Mouse (Mus musculus): ENCODE data around the gene Art2b. TPM values are rescaled to one million over a fixed set of nuclear protein-coding genes. Genes with fewer than 3 reads are reported as not detected.
A peak's percentile ranks its signal among the peaks of the same experiment; 100 is the strongest.
"Not testable (repeated sequence)": the region's sequence is repeated elsewhere in the genome, so short reads cannot be mapped to it uniquely, and the experiment has no call there.

The Art2b gene
- not detected in 2 replicates for polyA plus RNA-seq (2015; fragmentation: Nextera tagmentation; extraction: Ambion mirVana)

DNA sequence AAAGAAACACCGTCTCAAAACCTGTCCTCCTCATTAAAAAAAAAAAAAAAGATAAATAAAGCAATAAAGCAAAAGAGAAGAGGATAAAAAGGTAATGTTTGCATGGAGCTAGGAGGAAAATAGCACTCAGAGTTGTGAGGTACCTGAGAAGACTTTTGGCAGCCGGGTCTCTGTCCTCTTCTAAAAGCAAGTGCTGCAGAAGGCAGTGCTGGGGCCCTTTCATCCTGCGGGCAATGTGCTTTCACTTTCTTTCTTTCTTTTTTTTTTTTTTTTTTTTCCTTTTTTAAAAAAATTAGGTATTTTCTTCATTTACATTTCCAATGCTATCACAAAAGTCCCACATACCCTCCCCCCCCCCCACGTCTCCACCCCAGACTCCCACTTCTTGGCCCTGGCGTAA is at the start of gene Art2b:
Gene Art2b (minus strand): TSS at position 193 of the 400 bp plus-strand sequence.
- H3K4me3 ChIP-seq, result no peak within 1 kb of the TSS

DNA sequence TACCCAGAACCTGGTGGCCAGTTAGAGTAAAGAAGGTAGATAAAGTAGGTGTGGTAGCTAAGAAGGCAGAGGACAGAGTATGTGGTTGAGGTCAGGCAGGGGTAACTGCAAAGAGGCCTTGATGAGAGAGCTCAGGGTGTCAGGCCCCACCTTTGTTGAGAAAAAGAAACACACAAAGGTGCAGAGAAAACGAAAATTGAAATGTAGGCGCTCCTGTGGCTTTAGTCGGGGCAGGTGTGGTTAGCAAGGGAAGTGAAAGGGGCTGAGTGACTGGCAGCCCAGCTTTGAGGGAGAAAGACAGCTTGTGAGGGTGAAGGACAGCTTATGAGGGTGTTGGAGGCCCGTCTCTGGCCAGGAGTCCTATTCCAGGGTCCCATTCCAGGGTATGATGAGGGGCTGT is 49.1 kb upstream of the Art2b start:
- Histone ChIP-seq H3K4me3 (no peak overlapping the region), H3K4me2 (replicated peaks) (no peak overlapping the region), H3K36me3 (no peaks in the 10 kb centered on the region), H3K9ac (replicated peaks) (no peak overlapping the region), H3K27ac (replicated peaks) (peak overlapping the region; percentile 83), H3K27me3 (no peaks in the 10 kb centered on the region), H3K4me1 (peaks cover 8% of the 10 kb centered on the region), H3K9me3 (no peaks in the 10 kb centered on the region)
- ATAC-seq (replicated peaks), result no peak
- 78% methylated on average over 4 of the region's 4 CpGs for WGBS

More for the DNA sequence above, at the start of gene Art2b:
- WGBS, result 91% methylated on average over 5 of the region's 5 CpGs
- Histone ChIP-seq H3K27me3 (no peaks in the 10 kb centered on the region), H3K9ac (replicated peaks) (no peak within 1 kb of the TSS), H3K27ac (replicated peaks) (no peak within 1 kb of the TSS), H3K36me3 (no peaks in the 10 kb centered on the region), H3K4me2 (replicated peaks) (no peak within 1 kb of the TSS), H3K9me3 (no peaks in the 10 kb centered on the region), H3K4me1 (no peaks in the 10 kb centered on the region)
- no peak for ATAC-seq (replicated peaks)

DNA sequence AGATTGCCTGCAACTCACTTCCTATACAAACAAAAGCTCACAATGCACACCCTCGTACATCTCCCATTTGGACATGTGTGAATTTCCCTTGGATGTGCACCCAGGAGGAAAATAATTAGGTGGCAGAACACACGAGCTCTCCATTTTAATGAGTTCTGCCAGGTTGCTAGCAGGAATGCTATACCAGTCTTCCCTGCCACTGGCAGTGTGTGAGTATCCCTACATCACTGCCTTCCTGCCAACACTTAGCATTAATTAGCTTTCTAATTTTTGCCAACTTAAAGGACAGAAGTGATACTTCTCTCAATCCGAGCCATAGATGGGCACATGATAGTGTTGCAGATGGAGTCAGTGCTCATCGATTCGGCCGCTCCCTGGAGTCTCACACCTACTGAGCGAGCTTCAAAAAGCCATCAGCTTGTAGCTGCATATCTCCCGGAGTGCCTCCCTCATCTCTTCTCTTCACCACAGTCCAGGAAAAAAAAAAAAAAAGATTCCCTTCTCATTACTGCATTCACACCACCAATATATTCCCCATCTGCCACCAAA is 48.3 kb upstream of the Art2b start:
- H3K9me3 ChIP-seq, result no peaks in the 10 kb centered on the region
- no peak overlapping the region for H3K9ac ChIP-seq (replicated peaks)
- H3K4me2 ChIP-seq (replicated peaks), result no peak overlapping the region
- H3K36me3 ChIP-seq, result no peaks in the 10 kb centered on the region
- peak overlapping the region; percentile 83 for H3K27ac ChIP-seq (replicated peaks)
- H3K27me3 ChIP-seq, result no peaks in the 10 kb centered on the region
- H3K4me1 ChIP-seq, result peaks cover 8% of the 10 kb centered on the region
- H3K4me3 ChIP-seq, result no peak overlapping the region
- WGBS, result 38% methylated on average over 8 of the region's 8 CpGs
- ATAC-seq (replicated peaks), result peak; percentile 95

- Histone ChIP-seq H3K9me3 (no peaks in the 10 kb centered on the region), H3K4me1 (peaks cover 11% of the 10 kb centered on the region), H3K4me2 (replicated peaks) (no peak overlapping the region), H3K27ac (replicated peaks) (no peak overlapping the region), H3K9ac (replicated peaks) (no peak overlapping the region), H3K4me3 (no peak overlapping the region), H3K36me3 (no peaks in the 10 kb centered on the region), H3K27me3 (no peaks in the 10 kb centered on the region)
- no peak for ATAC-seq (replicated peaks)
- WGBS, result 45% methylated on average over 2 of the region's 2 CpGs
Measured at GRCm38 (mm10) chr7:101628481-101628880, 43.1 kb upstream of the Art2b start.

GRCm38 (mm10) chr7:101627166-101627565 is 41.8 kb upstream of the Art2b start:
- not testable (repeated sequence) for H3K4me3 ChIP-seq; H3K27me3 ChIP-seq; H3K4me2 ChIP-seq (replicated peaks); H3K4me1 ChIP-seq; H3K9ac ChIP-seq (replicated peaks); H3K9me3 ChIP-seq; H3K36me3 ChIP-seq; H3K27ac ChIP-seq (replicated peaks)
- WGBS, result 65% methylated on average over 7 of the region's 7 CpGs
- 0 out of 2 replicates have a peak, but pooled peaks have one; percentile 35 for ATAC-seq (replicated peaks)

- Histone ChIP-seq H3K4me3 (no peak overlapping the region), H3K9me3 (no peaks in the 10 kb centered on the region), H3K27me3 (no peaks in the 10 kb centered on the region), H3K4me2 (replicated peaks) (no peak overlapping the region), H3K27ac (replicated peaks) (no peak overlapping the region), H3K36me3 (no peaks in the 10 kb centered on the region), H3K9ac (replicated peaks) (no peak overlapping the region), H3K4me1 (peaks cover 10% of the 10 kb centered on the region; the same call in 1 of the 2 replicates)
- no peak for ATAC-seq (replicated peaks)
- WGBS, result 79% methylated on average over 6 of the region's 6 CpGs
Measured at GRCm38 (mm10) chr7:101624283-101624682, 38.9 kb upstream of the Art2b start.

GRCm38 (mm10) chr7:101621861-101622260 is 36.5 kb upstream of the Art2b start:
- not testable (repeated sequence) for H3K9me3 ChIP-seq; H3K27me3 ChIP-seq; ATAC-seq (replicated peaks); H3K4me1 ChIP-seq; H3K4me2 ChIP-seq (replicated peaks); H3K4me3 ChIP-seq; H3K27ac ChIP-seq (replicated peaks); H3K9ac ChIP-seq (replicated peaks); H3K36me3 ChIP-seq
- WGBS, result 85% methylated on average over 4 of the region's 4 CpGs

DNA sequence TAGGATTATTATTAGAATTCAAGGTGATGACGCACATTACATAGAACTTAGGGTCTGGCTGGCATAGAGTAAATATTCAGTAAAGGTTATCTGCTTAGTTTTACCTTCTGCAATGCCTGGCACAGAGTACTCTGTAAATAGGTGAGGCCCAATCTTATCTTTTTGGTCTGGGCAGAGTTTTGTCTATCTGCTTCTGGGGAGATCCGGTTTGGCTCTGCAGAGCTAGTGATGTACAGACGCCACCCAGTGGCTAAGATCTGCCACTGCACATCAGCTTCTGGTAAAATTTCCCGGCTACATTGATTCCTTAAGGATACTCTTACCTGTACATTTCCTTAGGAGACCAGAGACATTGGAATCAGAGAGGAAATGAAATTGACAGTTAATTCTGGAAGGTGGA is 35.0 kb upstream of the Art2b start:
- Histone ChIP-seq H3K9ac (replicated peaks) (no peak overlapping the region), H3K4me1 (peaks cover 6% of the 10 kb centered on the region; the same call in 1 of the 2 replicates), H3K9me3 (no peaks in the 10 kb centered on the region), H3K4me3 (no peak overlapping the region), H3K27ac (replicated peaks) (no peak overlapping the region), H3K4me2 (replicated peaks) (no peak overlapping the region), H3K27me3 (no peaks in the 10 kb centered on the region), H3K36me3 (no peaks in the 10 kb centered on the region)
- 27% methylated on average over 4 of the region's 4 CpGs for WGBS
- ATAC-seq (replicated peaks), result no peak

DNA sequence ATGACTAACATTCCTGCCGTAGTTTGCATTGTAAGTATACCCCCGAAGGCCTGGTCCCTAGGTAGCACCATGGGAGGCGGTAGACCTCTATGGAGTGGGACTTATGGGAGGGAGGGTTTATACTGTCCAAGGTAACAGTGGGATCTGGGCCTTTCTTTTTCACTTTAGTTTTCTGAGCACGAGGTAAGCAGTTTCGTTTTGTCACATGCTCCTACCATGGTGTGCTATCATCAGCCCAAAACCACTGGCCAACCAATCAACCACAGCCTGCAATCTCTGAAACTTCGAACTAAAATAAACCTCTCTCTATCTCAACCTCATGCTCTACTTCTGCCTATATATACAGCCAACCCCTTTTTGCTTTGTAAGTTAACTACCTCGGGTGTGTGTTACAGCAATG is 32.9 kb upstream of the Art2b start:
- Histone ChIP-seq H3K36me3 (no peaks in the 10 kb centered on the region), H3K9me3 (no peaks in the 10 kb centered on the region), H3K9ac (replicated peaks) (no peak overlapping the region), H3K4me3 (no peak overlapping the region), H3K27ac (replicated peaks) (no peak overlapping the region), H3K27me3 (no peaks in the 10 kb centered on the region), H3K4me1 (0 out of 2 replicates have a peak, but pooled peaks cover 2% of the 10 kb centered on the region), H3K4me2 (replicated peaks) (no peak overlapping the region)
- 82% methylated on average over 7 of the region's 7 CpGs for WGBS
- no peak for ATAC-seq (replicated peaks)

- Histone ChIP-seq H3K27ac (replicated peaks) (no peak overlapping the region), H3K9ac (replicated peaks) (no peak overlapping the region), H3K4me1 (no peaks in the 10 kb centered on the region), H3K27me3 (no peaks in the 10 kb centered on the region), H3K9me3 (no peaks in the 10 kb centered on the region), H3K4me3 (no peak overlapping the region), H3K36me3 (no peaks in the 10 kb centered on the region), H3K4me2 (replicated peaks) (no peak overlapping the region)
- 66% methylated on average over 10 of the region's 10 CpGs for whole genome bisulfite sequencing
- ATAC-seq (replicated peaks), result no peak
Measured at GRCm38 (mm10) chr7:101617438-101618165, 32.2 kb upstream of the Art2b start.

DNA sequence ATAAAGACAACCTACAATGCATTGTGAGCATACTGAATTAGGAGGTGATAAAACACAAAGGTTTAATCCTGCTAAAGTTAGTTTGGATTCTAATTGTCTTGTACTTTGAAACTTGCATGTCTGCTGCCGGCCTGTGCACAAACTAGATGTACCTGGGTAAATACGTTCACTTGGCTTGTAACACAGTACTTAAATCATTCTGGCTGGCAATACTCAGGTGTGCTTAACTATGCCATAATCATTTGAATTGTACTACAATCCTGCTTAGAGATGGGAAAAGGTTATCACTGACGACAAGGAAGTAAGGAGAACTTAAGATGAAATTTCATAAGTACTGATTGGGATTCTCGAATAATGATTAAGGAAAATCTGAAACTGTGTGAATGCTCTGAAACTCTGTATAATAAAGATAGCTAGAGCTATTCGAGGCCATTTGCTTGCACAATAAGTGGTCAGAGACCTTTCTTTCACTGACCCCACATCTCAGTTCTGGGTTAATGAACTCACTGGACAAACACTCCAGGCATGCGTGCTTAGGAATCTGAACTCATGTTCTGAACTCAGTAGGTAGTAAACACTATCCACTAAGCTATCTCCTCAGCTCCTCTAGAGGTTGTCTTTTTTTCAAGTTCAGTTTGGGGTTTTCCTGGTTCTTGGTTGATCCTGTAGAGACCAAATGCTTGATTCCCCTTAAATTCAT is 30.9 kb upstream of the Art2b start:
- Histone ChIP-seq H3K9me3 (no peaks in the 10 kb centered on the region), H3K27ac (replicated peaks) (no peak overlapping the region), H3K36me3 (no peaks in the 10 kb centered on the region), H3K4me1 (no peaks in the 10 kb centered on the region), H3K4me2 (replicated peaks) (no peak overlapping the region), H3K9ac (replicated peaks) (no peak overlapping the region), H3K4me3 (no peak overlapping the region), H3K27me3 (no peaks in the 10 kb centered on the region)
- ATAC-seq (replicated peaks), result no peak
- 82% methylated on average over 6 of the region's 6 CpGs for WGBS

DNA sequence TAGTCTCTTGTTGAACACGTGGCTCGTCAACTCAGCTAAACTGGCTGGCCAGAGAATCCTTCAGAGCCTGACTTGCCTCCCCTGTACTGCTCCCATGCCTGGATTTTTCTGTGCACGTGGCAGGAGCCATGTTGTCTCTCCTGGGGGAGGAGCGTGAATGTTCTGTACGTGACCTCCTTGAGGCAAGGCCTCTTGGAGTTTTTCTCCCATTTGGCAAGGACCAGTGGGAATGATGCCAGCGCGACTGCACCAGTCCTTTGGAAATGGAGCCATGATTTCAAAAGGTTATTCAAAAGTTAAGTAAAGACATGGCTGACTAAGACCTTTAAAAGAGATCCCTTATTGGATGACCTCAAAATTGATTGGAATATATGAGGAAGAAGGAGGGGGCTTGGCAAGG is 30.0 kb upstream of the Art2b start:
- no peak for ATAC-seq (replicated peaks)

More for the DNA sequence above, 30.0 kb upstream of the Art2b start:
- H3K4me2 ChIP-seq (replicated peaks), result no peak overlapping the region
- no peaks in the 10 kb centered on the region for H3K4me1 ChIP-seq
- no peaks in the 10 kb centered on the region for H3K27me3 ChIP-seq
- no peak overlapping the region for H3K4me3 ChIP-seq
- H3K27ac ChIP-seq (replicated peaks), result no peak overlapping the region
- 72% methylated on average over 7 of the region's 7 CpGs for WGBS
- H3K9me3 ChIP-seq, result no peaks in the 10 kb centered on the region
- H3K9ac ChIP-seq (replicated peaks), result no peak overlapping the region
- no peaks in the 10 kb centered on the region for H3K36me3 ChIP-seq
